16 mouse cellular contexts compared by ENCODE assay signal in genomic region chr4:65983643-65984042, GRCm38 (mm10).
"Had no signal": no experiment of that assay in that cellular context is flagged by ENCODE, and none has a peak within 500 bp of the region (broad histone marks: within the 10 kb centered on the region; RNA-seq: fewer than 3 reads in every experiment).

No protein-coding gene starts in this region.

- H3K4me3 ChIP-seq: neural tube, embryonic 13.5 days; neural tube, embryonic 15.5 days; stomach, embryonic 15.5 days had no signal

- H3K36me3 ChIP-seq: neural tube, embryonic 13.5 days; neural tube, embryonic 15.5 days; stomach, embryonic 15.5 days had no signal

- H3K9ac ChIP-seq: neural tube, embryonic 13.5 days; neural tube, embryonic 15.5 days; stomach, embryonic 15.5 days had no signal

- H3K27me3 ChIP-seq: neural tube, embryonic 13.5 days; neural tube, embryonic 15.5 days; stomach, embryonic 15.5 days had no signal

- H3K9me3 ChIP-seq: neural tube, embryonic 13.5 days; neural tube, embryonic 15.5 days; stomach, embryonic 15.5 days had no signal

- H3K4me1 ChIP-seq: neural tube, embryonic 13.5 days; neural tube, embryonic 15.5 days; stomach, embryonic 15.5 days had no signal

- H3K27ac ChIP-seq: neural tube, embryonic 13.5 days; neural tube, embryonic 15.5 days; stomach, embryonic 15.5 days; stomach, postnatal 0 days had no signal

- DNase-seq: retina, postnatal 1 day; right cerebral cortex, adult 18-20 months; right cerebral cortex, postnatal 14 days; right cerebral cortex, postnatal 25 days; right cerebral cortex, postnatal 4 days; spleen, adult 18-20 months; thymus, adult 18-20 months; thymus, adult 2 months; thymus, postnatal 14 days; thymus, postnatal 25 days; thymus, postnatal 36 days; thymus, postnatal 4 days had no signal

- H3K4me2 ChIP-seq: neural tube, embryonic 13.5 days; neural tube, embryonic 15.5 days; stomach, embryonic 15.5 days had no signal
